13 mouse cellular contexts compared by ENCODE assay signal in genomic region chr11:78172034-78172747, GRCm38 (mm10). TPM values are rescaled to one million over a fixed set of nuclear protein-coding genes. Genes with fewer than 3 reads are reported as not detected.
DNase-seq lines count a peak whose midpoint lies in the region; ATAC-seq and TF ChIP-seq lines count a peak whose summit lies in the region.
"Had no signal": no experiment of that assay in that cellular context is flagged by ENCODE, and none has a peak within 500 bp of the region (broad histone marks: within the 10 kb centered on the region; RNA-seq: fewer than 3 reads in every experiment).

No protein-coding gene starts in this region.

- no peak for ATAC-seq in inflammation-experienced regulatory T-cells, adult 6 months

- no peak overlapping the region for H3K4me3 ChIP-seq in layer of hippocampus, adult 2 months
- H3K4me3 ChIP-seq: embryonic facial prominence, embryonic 13.5 days had no signal

- peak; percentile 50 for TF ChIP-seq CTCF in layer of hippocampus, adult 2 months (conservative IDR thresholded peaks at IDR 0.05)
- TF ChIP-seq CTCF in brain, embryonic 14.5 days (IDR thresholded peaks at IDR 0.05; ENCODE audit: borderline replicate concordance, extremely low read depth, insufficient read depth, insufficient read length), result peak; percentile 17; the same call in 1 of the 2 replicates

- DNase-seq in embryo, embryonic 10.5 days (ENCODE audit: low spot score), result peak; percentile 48
- no peak for DNase-seq in embryo, embryonic 10 days (ENCODE audit: low spot score)
- DNase-seq in layer of hippocampus, adult 2 months (ENCODE audit: low spot score in 2 of 2), result no peak
- no peak for DNase-seq in layer of hippocampus, postnatal 36 days
- peak; percentile 57 for DNase-seq in 416B (ENCODE audit: low read depth)
- no peak for DNase-seq in brain, embryonic 14.5 days (ENCODE audit: low read depth)
- no peak for DNase-seq in c-Kit-positive CD71-positive TER-119-positive erythroid progenitor cells, embryonic 14.5 days (ENCODE audit: low spot score)
- DNase-seq: adrenal gland, adult 8-10 months; cerebellum, adult 11-12 months; kidney, adult 2 months had no signal

- TF ChIP-seq POLR2A in brain, embryonic 14.5 days (IDR thresholded peaks at IDR 0.05; ENCODE audit: borderline replicate concordance, extremely low read depth, insufficient read depth, insufficient read length, poor library complexity, severe bottlenecking), result no peak

- H3K27ac ChIP-seq in layer of hippocampus, adult 2 months, result no peak overlapping the region
- H3K27ac ChIP-seq: embryonic facial prominence, embryonic 13.5 days had no signal

RNA-seq across cellular contexts. Expression of gene Nek8, which starts 4.3 kb away (rescaled TPM):
- 1 to 10 TPM; 2.6 to 3.3 TPM for total RNA-seq in layer of hippocampus, adult 2 months (2021)
- 1 to 10 TPM; 2.4 to 2.5 TPM for total RNA-seq in layer of hippocampus, postnatal 36 days (2021)
- 8.1 and 13.8 TPM in 2 replicates for polyA plus RNA-seq in brain, embryonic 14.5 days (2012; rRNA removed)
- polyA plus RNA-seq in inflammation-experienced regulatory T-cells, adult 6 months (2017; shearing (Covaris generic)), result 10 to 100 TPM in 2 of 3 experiments, 1 to 10 TPM in 1; 9.1 to 13.2 (median 11.3) TPM

RNA-seq across cellular contexts. Expression of gene Tlcd1, which starts 4.3 kb away (rescaled TPM):
- total RNA-seq in layer of hippocampus, adult 2 months (2021), result 10 to 100 TPM; 21.1 to 24.3 TPM
- 10 to 100 TPM; 22.3 to 24.0 TPM for total RNA-seq in layer of hippocampus, postnatal 36 days (2021)
- 13.1 and 15.4 TPM in 2 replicates for polyA plus RNA-seq in brain, embryonic 14.5 days (2012; rRNA removed)
- polyA plus RNA-seq in inflammation-experienced regulatory T-cells, adult 6 months (2017; shearing (Covaris generic)), result 1 to 10 TPM; 2.7 to 3.6 (median 3.2) TPM

RNA-seq across cellular contexts. Expression of gene Traf4, which starts 6.8 kb away (rescaled TPM):
- 10 to 100 TPM; 11.1 to 13.3 TPM for total RNA-seq in layer of hippocampus, adult 2 months (2021)
- 10 to 100 TPM; 10.9 to 15.0 TPM for total RNA-seq in layer of hippocampus, postnatal 36 days (2021)
- polyA plus RNA-seq in brain, embryonic 14.5 days (2012; rRNA removed), result 204 and 250 TPM in 2 replicates
- polyA plus RNA-seq in inflammation-experienced regulatory T-cells, adult 6 months (2017; shearing (Covaris generic)), result 1 to 10 TPM; 3.5 to 6.8 (median 3.6) TPM

RNA-seq across cellular contexts. Expression of gene Rpl23a, which starts 11.2 kb away (rescaled TPM):
- total RNA-seq in layer of hippocampus, adult 2 months (2021), result 100 to 1,000 TPM; 747 to 755 TPM
- total RNA-seq in layer of hippocampus, postnatal 36 days (2021), result 100 to 1,000 TPM; 714 to 715 TPM
- 1,462 and 1,587 TPM in 2 replicates for polyA plus RNA-seq in brain, embryonic 14.5 days (2012; rRNA removed)
- 1,000 to 10,000 TPM; 2,768 to 4,435 (median 3,801) TPM for polyA plus RNA-seq in inflammation-experienced regulatory T-cells, adult 6 months (2017; shearing (Covaris generic))

RNA-seq across cellular contexts. Expression of gene Rab34, which starts 16.0 kb away (rescaled TPM):
- total RNA-seq in layer of hippocampus, adult 2 months (2021), result 10 to 100 TPM; 33.3 TPM
- total RNA-seq in layer of hippocampus, postnatal 36 days (2021), result 10 to 100 TPM; 26.8 to 28.5 TPM
- 67.6 and 98.9 TPM in 2 replicates for polyA plus RNA-seq in brain, embryonic 14.5 days (2012; rRNA removed)
- 1 to 10 TPM in 1 of 3 experiments, not detected in 2; 1.4 TPM for polyA plus RNA-seq in inflammation-experienced regulatory T-cells, adult 6 months (2017; shearing (Covaris generic))
- total RNA-seq: monocyte, adult 5-6 weeks had no signal

Comparison
In these comparisons a context has a peak if more than half of its experiments do, and no peak if none do; other contexts are left out.
1. DNase-seq: peak in embryo, embryonic 10.5 days (single experiment) and 416B (single experiment); none in embryo, embryonic 10 days (single experiment), layer of hippocampus, adult 2 months (0 of 2), layer of hippocampus, postnatal 36 days (0 of 2), brain, embryonic 14.5 days (single experiment) and c-Kit-positive CD71-positive TER-119-positive erythroid progenitor cells, embryonic 14.5 days (single experiment).